Mouse (Mus musculus): ENCODE data around the gene Avl9. TPM values are rescaled to one million over a fixed set of nuclear protein-coding genes. Genes with fewer than 3 reads are reported as not detected.
A peak's percentile ranks its signal among the peaks of the same experiment; 100 is the strongest.

The Avl9 gene
- polyA plus RNA-seq, 1 experiment from 2014 or later: 12.9 TPM

DNA sequence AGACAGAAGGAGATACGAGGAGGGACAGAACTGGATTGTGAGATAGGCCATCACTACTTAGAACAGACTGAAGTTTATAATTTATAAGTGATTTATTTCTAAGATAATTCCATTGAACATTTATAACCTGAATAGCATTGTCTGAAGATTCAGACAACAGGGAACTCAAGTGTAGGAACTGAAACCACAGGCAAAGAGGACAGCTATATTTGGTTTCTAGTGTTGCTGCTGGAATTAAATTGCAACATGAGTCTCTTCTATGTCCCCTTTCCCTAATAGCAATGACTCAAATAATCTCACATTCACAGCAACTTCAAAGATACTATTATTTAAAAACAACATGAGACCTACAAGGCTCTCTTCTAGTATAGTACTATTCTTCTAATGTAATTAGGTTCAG, 41.4 kb downstream of the Avl9 start:
- Histone ChIP-seq H3K36me3 (peaks cover 8% of the 10 kb centered on the region), H3K4me1 (replicated peaks) (no peaks in the 10 kb centered on the region), H3K4me2 (replicated peaks) (no peak overlapping the region), H3K4me3 (replicated peaks) (no peak overlapping the region), H3K27me3 (replicated peaks) (no peaks in the 10 kb centered on the region), H3K27ac (no peak overlapping the region), H3K9me3 (no peaks in the 10 kb centered on the region), H3K9ac (no peak overlapping the region)
- no peak for ATAC-seq
- 77% methylated on average over 1 of the region's 1 CpGs for WGBS

DNA sequence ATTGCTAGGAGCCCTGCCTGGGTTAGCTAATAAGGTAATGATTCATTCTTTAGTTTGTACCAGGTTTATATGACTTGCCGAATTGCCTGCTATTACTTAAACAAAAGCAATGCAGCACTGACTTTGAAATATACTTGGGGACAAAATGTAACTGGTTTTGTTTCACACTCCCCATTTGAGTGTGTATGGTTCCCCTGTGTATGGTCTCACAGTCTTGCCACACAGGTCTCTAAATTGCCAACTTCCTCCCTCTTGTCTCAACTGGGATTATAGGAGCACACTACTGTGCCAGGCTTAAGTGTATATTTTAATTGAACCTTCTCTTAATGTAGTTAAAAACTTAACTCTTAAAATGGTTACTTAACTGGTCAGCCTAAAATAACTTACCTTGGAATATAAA, 44.6 kb downstream of the Avl9 start:
- Histone ChIP-seq H3K9ac (no peak overlapping the region), H3K9me3 (no peaks in the 10 kb centered on the region), H3K4me2 (replicated peaks) (no peak overlapping the region), H3K27me3 (replicated peaks) (no peaks in the 10 kb centered on the region), H3K27ac (no peak overlapping the region), H3K4me3 (replicated peaks) (no peak overlapping the region), H3K36me3 (peaks cover 8% of the 10 kb centered on the region), H3K4me1 (replicated peaks) (no peaks in the 10 kb centered on the region)
- no peak for ATAC-seq
- 81% methylated on average over 1 of the region's 1 CpGs for WGBS

DNA sequence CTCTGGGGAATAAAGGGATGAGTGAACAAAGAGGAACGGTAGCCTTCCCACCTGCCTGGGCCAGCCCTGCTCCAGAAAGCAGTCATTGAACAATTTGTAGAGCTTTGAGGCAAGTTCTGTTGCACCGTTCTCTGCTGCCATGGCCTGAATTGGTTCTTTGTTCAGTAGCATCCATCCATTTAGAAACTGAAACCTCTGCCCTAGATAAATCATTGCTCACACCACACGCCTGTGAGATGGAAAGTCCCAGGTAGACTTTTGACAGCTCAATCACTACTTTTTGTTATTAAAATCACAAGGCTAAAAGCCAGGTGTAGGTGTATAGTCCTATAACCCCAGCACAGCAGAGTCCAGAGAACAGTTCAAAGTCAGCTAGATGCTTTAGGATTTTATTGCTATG, 50.6 kb downstream of the Avl9 start:
- ATAC-seq: no peak
- H3K27ac ChIP-seq: no peak overlapping the region
- no peaks in the 10 kb centered on the region for H3K27me3 ChIP-seq (replicated peaks)
- H3K36me3 ChIP-seq: no peaks in the 10 kb centered on the region
- no peaks in the 10 kb centered on the region for H3K4me1 ChIP-seq (replicated peaks)
- H3K4me2 ChIP-seq (replicated peaks): no peak overlapping the region
- no peaks in the 10 kb centered on the region for H3K9me3 ChIP-seq
- no peak overlapping the region for H3K4me3 ChIP-seq (replicated peaks)
- no peak overlapping the region for H3K9ac ChIP-seq
- 83% methylated on average over 3 of the region's 3 CpGs for WGBS

DNA sequence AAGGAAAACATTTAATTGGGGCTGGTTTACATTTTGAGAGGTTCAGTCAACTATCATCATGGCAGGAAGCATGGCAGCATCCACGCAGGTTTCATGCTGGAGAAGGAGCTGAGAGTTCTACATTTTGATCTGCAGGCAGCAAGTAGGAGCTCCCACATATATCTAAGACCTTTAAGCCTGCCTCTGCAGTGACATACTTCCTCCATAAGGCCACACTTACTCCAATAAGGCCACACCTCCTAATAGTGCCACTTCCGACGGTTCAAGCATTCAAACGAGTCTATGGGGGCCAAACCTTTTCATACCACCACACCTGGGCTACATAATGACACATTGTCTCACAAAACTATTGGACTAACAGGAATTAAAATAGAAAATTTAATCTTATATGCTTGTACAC, 51.0 kb downstream of the Avl9 start:
- H3K4me3 ChIP-seq (replicated peaks): no peak overlapping the region
- H3K4me2 ChIP-seq (replicated peaks): no peak overlapping the region
- no peak overlapping the region for H3K9ac ChIP-seq
- no peaks in the 10 kb centered on the region for H3K27me3 ChIP-seq (replicated peaks)
- 87% methylated on average over 4 of the region's 4 CpGs for WGBS
- H3K4me1 ChIP-seq (replicated peaks): no peaks in the 10 kb centered on the region
- no peaks in the 10 kb centered on the region for H3K9me3 ChIP-seq
- no peak overlapping the region for H3K27ac ChIP-seq
- no peak for ATAC-seq
- no peaks in the 10 kb centered on the region for H3K36me3 ChIP-seq

DNA sequence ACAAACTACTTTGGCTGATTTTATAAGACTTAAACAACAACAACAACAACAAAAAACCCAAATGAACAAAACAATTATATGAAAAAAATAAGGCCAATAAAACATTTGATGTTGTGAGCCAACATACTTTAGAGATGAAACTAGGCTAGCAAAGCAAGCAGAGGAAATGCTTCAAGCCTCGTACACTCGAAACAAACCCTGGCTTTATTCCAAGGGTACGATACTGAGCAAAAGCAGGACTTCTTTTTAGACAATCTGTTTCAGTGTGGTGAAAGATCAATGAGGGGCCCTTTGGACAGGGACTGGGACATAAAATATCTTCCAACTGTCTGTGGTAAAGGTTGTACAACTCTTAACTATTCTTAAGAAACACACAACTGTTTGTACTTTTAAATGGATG, 61.1 kb downstream of the Avl9 start:
- no peak overlapping the region for H3K4me3 ChIP-seq (replicated peaks)
- WGBS: 35% methylated on average over 3 of the region's 3 CpGs
- H3K9me3 ChIP-seq: no peaks in the 10 kb centered on the region
- H3K9ac ChIP-seq: no peak overlapping the region
- no peak for ATAC-seq
- 0 out of 2 replicates have a peak, but pooled peaks cover 4% of the 10 kb centered on the region for H3K4me1 ChIP-seq (replicated peaks)
- H3K36me3 ChIP-seq: peaks cover 20% of the 10 kb centered on the region
- H3K27me3 ChIP-seq (replicated peaks): no peaks in the 10 kb centered on the region
- H3K4me2 ChIP-seq (replicated peaks): no peak overlapping the region
- H3K27ac ChIP-seq: no peak overlapping the region

DNA sequence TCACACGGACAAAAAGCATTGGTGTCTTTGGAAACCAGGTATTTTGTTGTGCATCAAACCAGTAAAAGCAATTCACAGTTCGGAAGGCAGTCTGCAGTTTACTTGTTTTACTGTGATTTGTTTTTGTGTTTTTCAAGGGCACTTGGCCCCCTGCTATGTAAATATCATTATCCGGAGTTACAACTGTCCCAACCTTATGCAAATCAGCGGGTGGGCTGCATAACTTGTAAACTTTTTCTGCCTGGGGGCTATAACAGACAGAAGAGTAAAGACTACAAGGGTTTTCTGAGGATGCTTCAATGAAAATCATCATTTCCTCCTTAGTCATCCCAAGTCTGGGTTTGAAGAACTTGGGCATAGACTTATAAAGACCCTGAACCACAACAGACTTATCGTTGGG, 64.9 kb downstream of the Avl9 start:
- Histone ChIP-seq H3K4me3 (replicated peaks) (no peak overlapping the region), H3K36me3 (peaks cover 26% of the 10 kb centered on the region), H3K27ac (no peak overlapping the region), H3K27me3 (replicated peaks) (no peaks in the 10 kb centered on the region), H3K4me1 (replicated peaks) (0 out of 2 replicates have a peak, but pooled peaks cover 11% of the 10 kb centered on the region), H3K9me3 (no peaks in the 10 kb centered on the region), H3K4me2 (replicated peaks) (no peak overlapping the region), H3K9ac (no peak overlapping the region)
- 94% methylated on average over 5 of the region's 5 CpGs for WGBS
- ATAC-seq: no peak

DNA sequence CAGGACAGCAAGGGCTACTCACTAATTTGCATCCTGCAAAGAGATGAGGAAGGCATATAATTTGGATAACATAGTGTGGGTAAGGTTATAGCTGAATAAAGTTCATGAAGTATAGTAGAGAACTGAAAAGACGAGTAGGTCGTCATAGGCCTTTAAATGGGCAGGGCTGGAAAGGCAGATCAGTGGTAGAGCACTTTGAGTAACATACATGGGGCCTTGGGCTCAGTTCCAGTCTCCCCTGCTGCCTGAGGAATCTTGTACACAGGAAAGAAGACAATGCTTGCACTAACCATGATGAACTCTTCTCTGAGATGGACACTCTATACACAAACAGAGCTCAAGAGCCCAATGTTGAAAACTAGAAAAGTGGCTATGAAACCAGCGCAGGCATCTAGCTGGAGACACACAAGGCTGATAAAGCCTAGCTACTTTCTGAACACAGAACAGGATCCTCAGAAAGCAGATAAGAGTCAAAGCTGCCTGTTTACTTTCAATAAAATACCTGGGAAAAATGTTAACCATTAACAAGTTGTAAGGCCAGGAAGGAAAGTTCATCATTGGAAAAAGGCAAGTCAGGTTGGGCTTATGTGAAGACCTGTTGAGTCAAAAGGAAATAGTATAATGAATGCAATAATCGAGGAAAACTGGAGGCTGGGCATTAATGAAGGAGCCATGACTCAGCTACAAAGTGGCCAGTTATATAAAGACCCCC, 69.0 kb downstream of the Avl9 start:
- peak overlapping the region; percentile 25 for H3K4me2 ChIP-seq (replicated peaks)
- 61% methylated on average over 4 of the region's 4 CpGs for WGBS
- H3K4me3 ChIP-seq (replicated peaks): no peak overlapping the region
- peak; percentile 88 for ATAC-seq
- H3K9me3 ChIP-seq: no peaks in the 10 kb centered on the region
- H3K27ac ChIP-seq: peak overlapping the region; percentile 72
- H3K36me3 ChIP-seq: peaks cover 26% of the 10 kb centered on the region
- no peaks in the 10 kb centered on the region for H3K27me3 ChIP-seq (replicated peaks)
- no peak overlapping the region for H3K9ac ChIP-seq
- peaks cover 13% of the 10 kb centered on the region; the same call in 1 of the 2 replicates for H3K4me1 ChIP-seq (replicated peaks)

DNA sequence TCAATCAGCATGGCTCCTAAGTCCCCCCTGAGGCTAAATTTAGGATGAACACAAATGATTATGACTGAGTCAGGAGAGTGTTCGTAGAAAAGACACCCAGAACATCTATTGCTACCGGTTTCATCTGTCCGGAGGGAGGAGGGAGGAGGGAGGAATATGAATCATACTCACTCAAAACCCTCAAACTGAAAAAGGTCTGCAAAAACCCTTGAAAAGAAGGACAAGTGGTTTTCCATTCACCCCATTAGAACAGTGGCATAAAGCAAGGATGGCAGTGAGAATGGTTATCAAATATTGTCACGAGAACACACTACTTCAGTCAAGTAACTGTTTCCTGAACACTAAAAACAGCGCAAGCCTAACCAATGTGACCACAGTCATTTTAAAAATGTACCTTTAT, 70.4 kb downstream of the Avl9 start:
- H3K9ac ChIP-seq: no peak overlapping the region
- ATAC-seq: no peak
- no peaks in the 10 kb centered on the region for H3K27me3 ChIP-seq (replicated peaks)
- peak overlapping the region; percentile 70; the same call in 1 of the 2 replicates for H3K27ac ChIP-seq
- H3K9me3 ChIP-seq: no peaks in the 10 kb centered on the region
- no peak overlapping the region for H3K4me3 ChIP-seq (replicated peaks)
- peaks cover 13% of the 10 kb centered on the region; the same call in 1 of the 2 replicates for H3K4me1 ChIP-seq (replicated peaks)
- H3K36me3 ChIP-seq: peaks cover 13% of the 10 kb centered on the region; the same call in 1 of the 2 replicates
- no peak overlapping the region for H3K4me2 ChIP-seq (replicated peaks)
- WGBS: 76% methylated on average over 5 of the region's 5 CpGs

DNA sequence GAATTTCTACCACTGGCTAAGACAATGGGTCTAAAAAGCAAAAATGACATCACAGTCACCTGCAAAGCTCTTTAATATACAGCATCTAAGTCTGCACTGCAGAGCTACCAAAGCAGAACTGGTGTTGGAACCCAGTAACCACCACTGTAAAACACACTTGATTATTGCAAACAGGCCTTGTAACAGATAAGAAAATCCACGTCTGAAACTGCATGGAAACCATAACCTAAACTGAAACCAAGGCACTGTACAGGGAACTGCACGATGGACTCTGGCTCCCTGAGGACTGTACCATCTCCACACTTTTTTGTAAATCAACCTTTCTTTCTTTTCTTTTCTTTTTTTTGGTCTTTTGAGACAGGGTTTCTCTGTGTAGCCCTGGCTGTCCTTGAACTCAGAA, 73.0 kb downstream of the Avl9 start:
- ATAC-seq: no peak
- Histone ChIP-seq H3K27me3 (replicated peaks) (no peaks in the 10 kb centered on the region), H3K27ac (no peak overlapping the region), H3K4me3 (replicated peaks) (no peak overlapping the region), H3K9ac (no peak overlapping the region), H3K36me3 (peaks cover 9% of the 10 kb centered on the region; the same call in 1 of the 2 replicates), H3K4me2 (replicated peaks) (no peak overlapping the region), H3K9me3 (no peaks in the 10 kb centered on the region), H3K4me1 (replicated peaks) (peaks cover 13% of the 10 kb centered on the region; the same call in 1 of the 2 replicates)
- 70% methylated on average over 2 of the region's 2 CpGs for WGBS

DNA sequence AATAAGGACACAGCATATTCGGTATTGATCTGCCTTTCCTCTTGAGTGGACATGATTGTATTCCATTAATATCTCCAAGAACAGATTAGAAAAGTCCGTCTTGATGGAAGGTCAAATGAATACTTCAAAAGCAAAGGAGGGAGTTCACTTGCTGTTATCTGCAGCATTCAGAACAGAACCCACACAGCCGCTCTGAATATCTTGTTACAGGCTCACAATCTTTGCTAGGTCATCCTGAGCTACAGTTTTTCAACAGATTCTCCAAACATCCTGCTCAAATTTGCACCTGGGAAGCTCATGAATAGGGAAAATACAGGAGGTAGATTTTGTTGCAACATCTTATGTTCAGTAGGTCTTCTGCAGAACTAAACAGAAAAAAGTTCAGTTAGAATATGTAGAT, 74.6 kb downstream of the Avl9 start:
- H3K4me3 ChIP-seq (replicated peaks): no peak overlapping the region

DNA sequence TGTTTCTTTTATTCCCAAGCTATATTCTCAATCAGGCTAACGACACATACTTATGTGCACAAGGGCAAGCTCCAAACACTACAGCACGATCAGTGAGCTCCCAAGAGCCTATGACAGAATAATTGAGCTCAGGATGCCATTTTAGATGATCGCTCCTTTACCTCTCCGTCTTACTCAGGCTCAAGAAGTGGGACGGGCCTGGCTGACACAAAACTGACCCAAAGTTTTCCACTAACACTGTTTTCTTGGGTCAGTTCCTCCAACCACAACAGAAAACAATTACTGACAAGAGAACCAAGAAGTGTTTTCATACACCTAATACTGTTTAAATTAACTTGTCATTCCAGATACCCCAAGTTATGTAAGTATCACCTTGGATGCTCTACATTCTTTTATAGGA, 80.1 kb downstream of the Avl9 start:
- Histone ChIP-seq H3K4me1 (replicated peaks) (peaks cover 12% of the 10 kb centered on the region), H3K36me3 (no peaks in the 10 kb centered on the region), H3K4me2 (replicated peaks) (peak overlapping the region; percentile 75), H3K27me3 (replicated peaks) (no peaks in the 10 kb centered on the region), H3K4me3 (replicated peaks) (no peak overlapping the region), H3K9me3 (no peaks in the 10 kb centered on the region), H3K9ac (no peak overlapping the region), H3K27ac (no peak overlapping the region)
- ATAC-seq: no peak
- WGBS: 85% methylated on average over 5 of the region's 5 CpGs

More for the DNA sequence above, 74.6 kb downstream of the Avl9 start:
- no peak overlapping the region for H3K27ac ChIP-seq
- no peak overlapping the region for H3K9ac ChIP-seq
- WGBS: 62% methylated on average over 3 of the region's 3 CpGs
- no peak overlapping the region for H3K4me2 ChIP-seq (replicated peaks)
- 0 out of 2 replicates have a peak, but pooled peaks have one; percentile 22 for ATAC-seq
- H3K4me1 ChIP-seq (replicated peaks): peaks cover 8% of the 10 kb centered on the region; the same call in 1 of the 2 replicates
- 0 out of 2 replicates have a peak, but pooled peaks cover 3% of the 10 kb centered on the region for H3K36me3 ChIP-seq
- H3K27me3 ChIP-seq (replicated peaks): no peaks in the 10 kb centered on the region
- H3K9me3 ChIP-seq: no peaks in the 10 kb centered on the region

DNA sequence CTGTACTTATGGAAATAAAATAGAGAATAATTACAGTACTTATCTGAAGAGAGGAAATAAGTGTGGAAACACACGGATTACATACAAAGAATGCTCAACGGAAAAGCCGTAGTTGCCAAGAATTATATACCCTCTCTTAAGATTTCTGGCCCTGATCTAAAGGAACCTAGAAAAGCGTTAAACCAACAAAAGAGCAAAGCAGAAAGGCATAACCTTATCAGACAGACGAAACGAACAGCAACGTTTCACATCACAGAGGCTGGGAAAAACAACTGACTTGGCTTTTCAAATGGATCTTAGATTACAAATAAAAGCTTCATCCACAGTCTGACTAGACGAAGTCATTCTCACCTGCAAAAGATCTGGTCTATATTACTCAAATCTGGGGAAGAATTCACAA, 81.5 kb downstream of the Avl9 start:
- Histone ChIP-seq H3K4me2 (replicated peaks) (peak overlapping the region; percentile 75), H3K9me3 (no peaks in the 10 kb centered on the region), H3K27me3 (replicated peaks) (no peaks in the 10 kb centered on the region), H3K9ac (peak overlapping the region; percentile 93), H3K4me1 (replicated peaks) (peaks cover 12% of the 10 kb centered on the region), H3K27ac (0 out of 2 replicates have a peak overlapping the region, but pooled peaks have one; percentile 100), H3K36me3 (no peaks in the 10 kb centered on the region), H3K4me3 (replicated peaks) (peak overlapping the region; percentile 93)
- ATAC-seq: no peak
- 2% methylated on average over 8 of the region's 8 CpGs for WGBS

DNA sequence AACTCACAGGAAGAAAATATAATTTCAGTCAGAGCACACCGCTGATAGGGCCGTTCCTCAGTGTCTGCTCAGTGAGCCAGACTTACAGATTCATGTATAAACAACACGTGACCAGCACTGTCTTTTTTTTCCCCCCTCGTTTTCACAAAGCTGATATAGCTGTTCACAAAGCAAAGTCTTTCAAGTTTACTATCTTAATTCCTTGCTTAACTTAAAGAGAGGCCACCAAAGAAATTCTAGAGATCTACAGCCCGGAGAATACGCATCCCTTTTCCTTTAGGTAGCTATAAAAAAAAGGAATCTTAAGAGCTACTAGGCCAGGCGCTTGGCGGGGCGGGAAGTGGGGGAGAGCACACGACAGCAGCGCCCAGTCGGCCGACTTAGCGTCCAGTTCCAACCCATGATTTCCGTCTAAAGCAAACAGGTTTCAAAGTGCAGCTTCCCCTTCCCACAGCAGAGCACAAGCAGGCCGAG, 82.0 kb downstream of the Avl9 start:
- peak; percentile 59 for ATAC-seq
- H3K9me3 ChIP-seq: no peaks in the 10 kb centered on the region
- H3K4me3 ChIP-seq (replicated peaks): peak overlapping the region; percentile 93
- H3K27me3 ChIP-seq (replicated peaks): no peaks in the 10 kb centered on the region
- peak overlapping the region; percentile 100 for H3K27ac ChIP-seq
- WGBS: under 1% methylated on average over 16 of the region's 16 CpGs
- H3K36me3 ChIP-seq: no peaks in the 10 kb centered on the region
- peak overlapping the region; percentile 93 for H3K9ac ChIP-seq
- H3K4me1 ChIP-seq (replicated peaks): peaks cover 12% of the 10 kb centered on the region
- peak overlapping the region; percentile 75 for H3K4me2 ChIP-seq (replicated peaks)
